Mouse (Mus musculus): ENCODE data around the gene Trarg1. TPM values are rescaled to one million over a fixed set of nuclear protein-coding genes. Genes with fewer than 3 reads are reported as not detected.

Trarg1 gene
- polyA plus RNA-seq, 1 experiment, result 0.19 TPM

GRCm38 (mm10) chr11:76674199-76674598 is 5.4 kb upstream of the Trarg1 start:
- peaks cover 6% of the 10 kb centered on the region for H3K4me1 ChIP-seq (ENCODE audit: control insufficient read depth, insufficient read depth, low read length)
- H3K27ac ChIP-seq (ENCODE audit: control insufficient read depth, insufficient read depth, low read depth, low read length), result no peak overlapping the region
- TF ChIP-seq CTCF (IDR thresholded peaks at IDR 0.05; ENCODE audit: control insufficient read depth, insufficient read depth, insufficient replicate concordance, low read depth, low read length) (no peak), POLR2A (IDR thresholded peaks at IDR 0.05; ENCODE audit: control insufficient read depth, low read depth, low read length) (no peak)
- no peaks in the 10 kb centered on the region for H3K27me3 ChIP-seq (ENCODE audit: control insufficient read depth, insufficient read depth, low read length)
- no peaks in the 10 kb centered on the region for H3K36me3 ChIP-seq (ENCODE audit: control insufficient read depth, insufficient read depth, low read length)
- H3K4me3 ChIP-seq (ENCODE audit: control insufficient read depth, low read depth, low read length), result no peak overlapping the region

GRCm38 (mm10) chr11:76674704-76675103 is 4.9 kb upstream of the Trarg1 start:
- H3K27ac ChIP-seq (ENCODE audit: control insufficient read depth, insufficient read depth, low read depth, low read length), result no peak overlapping the region
- H3K4me1 ChIP-seq (ENCODE audit: control insufficient read depth, insufficient read depth, low read length), result peaks cover 7% of the 10 kb centered on the region
- no peak for TF ChIP-seq CTCF (IDR thresholded peaks at IDR 0.05; ENCODE audit: control insufficient read depth, insufficient read depth, insufficient replicate concordance, low read depth, low read length)
- TF ChIP-seq POLR2A (IDR thresholded peaks at IDR 0.05; ENCODE audit: control insufficient read depth, low read depth, low read length), result no peak
- no peaks in the 10 kb centered on the region for H3K27me3 ChIP-seq (ENCODE audit: control insufficient read depth, insufficient read depth, low read length)
- no peaks in the 10 kb centered on the region for H3K36me3 ChIP-seq (ENCODE audit: control insufficient read depth, insufficient read depth, low read length)
- H3K4me3 ChIP-seq (ENCODE audit: control insufficient read depth, low read depth, low read length), result no peak overlapping the region

- Histone ChIP-seq H3K36me3 (ENCODE audit: control insufficient read depth, insufficient read depth, low read length) (no peaks in the 10 kb centered on the region), H3K27ac (ENCODE audit: control insufficient read depth, insufficient read depth, low read depth, low read length) (no peak overlapping the region), H3K4me1 (ENCODE audit: control insufficient read depth, insufficient read depth, low read length) (no peaks in the 10 kb centered on the region), H3K27me3 (ENCODE audit: control insufficient read depth, insufficient read depth, low read length) (no peaks in the 10 kb centered on the region), H3K4me3 (ENCODE audit: control insufficient read depth, low read depth, low read length) (no peak overlapping the region)
- TF ChIP-seq CTCF (IDR thresholded peaks at IDR 0.05; ENCODE audit: control insufficient read depth, insufficient read depth, insufficient replicate concordance, low read depth, low read length) (no peak), POLR2A (IDR thresholded peaks at IDR 0.05; ENCODE audit: control insufficient read depth, low read depth, low read length) (no peak)
These were observed 6.0 kb downstream of the Trarg1 start for GRCm38 (mm10) chr11:76685604-76686003.

GRCm38 (mm10) chr11:76692096-76692495 is 12.5 kb downstream of the Trarg1 start:
- H3K4me1 ChIP-seq (ENCODE audit: control insufficient read depth, insufficient read depth, low read length), result peaks cover 5% of the 10 kb centered on the region; the same call in 1 of the 2 replicates
- H3K36me3 ChIP-seq (ENCODE audit: control insufficient read depth, insufficient read depth, low read length), result no peaks in the 10 kb centered on the region
- no peak overlapping the region for H3K4me3 ChIP-seq (ENCODE audit: control insufficient read depth, low read depth, low read length)
- H3K27me3 ChIP-seq (ENCODE audit: control insufficient read depth, insufficient read depth, low read length), result no peaks in the 10 kb centered on the region; the same call in 1 of the 2 replicates
- no peak overlapping the region for H3K27ac ChIP-seq (ENCODE audit: control insufficient read depth, insufficient read depth, low read depth, low read length)
- no peak for TF ChIP-seq CTCF (IDR thresholded peaks at IDR 0.05; ENCODE audit: control insufficient read depth, insufficient read depth, insufficient replicate concordance, low read depth, low read length)
- TF ChIP-seq POLR2A (IDR thresholded peaks at IDR 0.05; ENCODE audit: control insufficient read depth, low read depth, low read length), result no peak

- TF ChIP-seq CTCF (IDR thresholded peaks at IDR 0.05; ENCODE audit: control insufficient read depth, insufficient read depth, insufficient replicate concordance, low read depth, low read length) (no peak), POLR2A (IDR thresholded peaks at IDR 0.05; ENCODE audit: control insufficient read depth, low read depth, low read length) (no peak)
- H3K27me3 ChIP-seq (ENCODE audit: control insufficient read depth, insufficient read depth, low read length), result no peaks in the 10 kb centered on the region; the same call in 1 of the 2 replicates
- peaks cover 13% of the 10 kb centered on the region for H3K4me1 ChIP-seq (ENCODE audit: control insufficient read depth, insufficient read depth, low read length)
- peak overlapping the region; percentile 39 for H3K4me3 ChIP-seq (ENCODE audit: control insufficient read depth, low read depth, low read length)
- no peak overlapping the region for H3K27ac ChIP-seq (ENCODE audit: control insufficient read depth, insufficient read depth, low read depth, low read length)
- H3K36me3 ChIP-seq (ENCODE audit: control insufficient read depth, insufficient read depth, low read length), result no peaks in the 10 kb centered on the region
These were observed 16.2 kb downstream of the Trarg1 start for GRCm38 (mm10) chr11:76695810-76696209.

- no peak for TF ChIP-seq CTCF (IDR thresholded peaks at IDR 0.05; ENCODE audit: control insufficient read depth, insufficient read depth, insufficient replicate concordance, low read depth, low read length)
- TF ChIP-seq POLR2A (IDR thresholded peaks at IDR 0.05; ENCODE audit: control insufficient read depth, low read depth, low read length), result no peak
- peak overlapping the region; percentile 21; the same call in 1 of the 2 replicates for H3K4me3 ChIP-seq (ENCODE audit: control insufficient read depth, low read depth, low read length)
- no peaks in the 10 kb centered on the region for H3K36me3 ChIP-seq (ENCODE audit: control insufficient read depth, insufficient read depth, low read length)
- H3K4me1 ChIP-seq (ENCODE audit: control insufficient read depth, insufficient read depth, low read length), result peaks cover 13% of the 10 kb centered on the region
- no peak overlapping the region for H3K27ac ChIP-seq (ENCODE audit: control insufficient read depth, insufficient read depth, low read depth, low read length)
- no peaks in the 10 kb centered on the region; the same call in 1 of the 2 replicates for H3K27me3 ChIP-seq (ENCODE audit: control insufficient read depth, insufficient read depth, low read length)
These were observed 20.0 kb downstream of the Trarg1 start for GRCm38 (mm10) chr11:76699626-76700025.

GRCm38 (mm10) chr11:76707656-76708055 is 28.0 kb downstream of the Trarg1 start:
- Histone ChIP-seq H3K36me3 (ENCODE audit: control insufficient read depth, insufficient read depth, low read length) (no peaks in the 10 kb centered on the region), H3K4me1 (ENCODE audit: control insufficient read depth, insufficient read depth, low read length) (peaks cover 7% of the 10 kb centered on the region), H3K27ac (ENCODE audit: control insufficient read depth, insufficient read depth, low read depth, low read length) (no peak overlapping the region), H3K27me3 (ENCODE audit: control insufficient read depth, insufficient read depth, low read length) (no peaks in the 10 kb centered on the region), H3K4me3 (ENCODE audit: control insufficient read depth, low read depth, low read length) (no peak overlapping the region)
- TF ChIP-seq POLR2A (IDR thresholded peaks at IDR 0.05; ENCODE audit: control insufficient read depth, low read depth, low read length), result no peak
- TF ChIP-seq CTCF (IDR thresholded peaks at IDR 0.05; ENCODE audit: control insufficient read depth, insufficient read depth, insufficient replicate concordance, low read depth, low read length), result no peak

GRCm38 (mm10) chr11:76708066-76708465 is 28.5 kb downstream of the Trarg1 start:
- no peak overlapping the region for H3K4me3 ChIP-seq (ENCODE audit: control insufficient read depth, low read depth, low read length)
- TF ChIP-seq POLR2A (IDR thresholded peaks at IDR 0.05; ENCODE audit: control insufficient read depth, low read depth, low read length) (no peak), CTCF (IDR thresholded peaks at IDR 0.05; ENCODE audit: control insufficient read depth, insufficient read depth, insufficient replicate concordance, low read depth, low read length) (no peak)
- no peak overlapping the region for H3K27ac ChIP-seq (ENCODE audit: control insufficient read depth, insufficient read depth, low read depth, low read length)
- no peaks in the 10 kb centered on the region for H3K27me3 ChIP-seq (ENCODE audit: control insufficient read depth, insufficient read depth, low read length)
- H3K36me3 ChIP-seq (ENCODE audit: control insufficient read depth, insufficient read depth, low read length), result no peaks in the 10 kb centered on the region
- H3K4me1 ChIP-seq (ENCODE audit: control insufficient read depth, insufficient read depth, low read length), result peaks cover 7% of the 10 kb centered on the region

Data from testis, adult 2 months (tissue).